Mouse (Mus musculus) midbrain, embryonic 16.5 days (tissue): Measurements from ENCODE around the gene Ces1e. TPM values are rescaled to one million over a fixed set of nuclear protein-coding genes. Genes with fewer than 3 reads are reported as not detected.
"Not testable (repeated sequence)": the region's sequence is repeated elsewhere in the genome, so short reads cannot be mapped to it uniquely, and the experiment has no call there.

Experiments
- ATAC-seq: fragments of 200-750 bp; cut with Nextera tagmentation; 2 replicates; pipeline ENCODE4 v1.8.0; 2017; ENCODE audit warnings: moderate TSS enrichment
- H3K27ac ChIP-seq: fragments of 300-500 bp; sonication (generic); 2 replicates; pipeline ENCODE4 v1.5.1; 2014; ENCODE audit warnings: mild to moderate bottlenecking, low read length, mixed read lengths
- H3K27me3 ChIP-seq: fragments of 300-500 bp; sonication (generic); 2 replicates; pipeline ENCODE4 v1.6.1; 2014; ENCODE audit warnings: low read depth, low read length, mixed read lengths; ENCODE audit not compliant: control insufficient read depth, insufficient read depth
- H3K36me3 ChIP-seq: fragments of 300-500 bp; sonication (generic); 2 replicates; pipeline ENCODE4 v1.6.1; 2014; ENCODE audit warnings: mild to moderate bottlenecking, low read length, moderate library complexity, mixed read lengths; ENCODE audit not compliant: control insufficient read depth, insufficient read depth
- H3K4me1 ChIP-seq: fragments of 300-500 bp; sonication (generic); 2 replicates; pipeline ENCODE4 v1.6.1; 2014; ENCODE audit warnings: mild to moderate bottlenecking, low read length, mixed read lengths; ENCODE audit not compliant: control insufficient read depth, insufficient read depth
- H3K4me2 ChIP-seq: fragments of 300-500 bp; sonication (generic); 2 replicates; pipeline ENCODE4 v1.6.1; 2014; ENCODE audit warnings: mild to moderate bottlenecking, low read length, mixed read lengths
- H3K4me3 ChIP-seq: fragments of 300-500 bp; sonication (generic); 2 replicates; pipeline ENCODE4 v1.5.1; 2014; ENCODE audit warnings: low read depth, mild to moderate bottlenecking, low read length, moderate library complexity, mixed read lengths
- H3K9ac ChIP-seq: fragments of 300-500 bp; sonication (generic); 2 replicates; pipeline ENCODE4 v1.6.1; 2014; ENCODE audit warnings: low read depth, low read length, mixed read lengths
- H3K9me3 ChIP-seq: fragments of 300-500 bp; sonication (generic); replicated peaks from 2 replicates; pipeline ENCODE4 v1.6.1; 2014; ENCODE audit warnings: mild to moderate bottlenecking, low read length, mixed read lengths; ENCODE audit not compliant: control insufficient read depth, poor library complexity, severe bottlenecking
- WGBS: fragments of 180-500 bp; shearing (Covaris S2); extraction: QIAGEN DNeasy Blood & Tissue Kit; methylation state at CpG from one replicate; pipeline ENCODE4 v1.1.7; 2014; 5-methylcytosine and 5-hydroxymethylcytosine counted together
- polyA plus RNA-seq: library from polyadenylated mRNA; unstranded; fragments of >200 nt; fragmentation: Nextera tagmentation; extraction: Ambion mirVana; gene quantifications from 2 replicates; pipeline ENCODE4 v1.2.1, GENCODE M21; 2015

Ces1e gene
- polyA plus RNA-seq, 1 experiment from 2014 or later: not detected

- H3K27ac ChIP-seq: no peak overlapping the region
- ATAC-seq: no peak
These were observed 6.3 kb upstream of the Ces1e start for GRCm38 (mm10) chr8:93235681-93236080.

GRCm38 (mm10) chr8:93234706-93235105 lies 5.3 kb upstream of the Ces1e start:
- Histone ChIP-seq H3K4me3 (no peak overlapping the region), H3K4me1 (no peaks in the 10 kb centered on the region), H3K27ac (no peak overlapping the region), H3K27me3 (no peaks in the 10 kb centered on the region), H3K36me3 (no peaks in the 10 kb centered on the region), H3K4me2 (no peak overlapping the region), H3K9me3 (no peaks in the 10 kb centered on the region), H3K9ac (no peak overlapping the region)
- ATAC-seq: no peak
- WGBS: 98% methylated on average over 1 of the region's 1 CpGs

More at GRCm38 (mm10) chr8:93235681-93236080, 6.3 kb upstream of the Ces1e start:
- no peak overlapping the region for H3K4me3 ChIP-seq
- no peaks in the 10 kb centered on the region for H3K9me3 ChIP-seq
- H3K27me3 ChIP-seq: no peaks in the 10 kb centered on the region
- H3K36me3 ChIP-seq: no peaks in the 10 kb centered on the region
- H3K4me1 ChIP-seq: no peaks in the 10 kb centered on the region
- H3K9ac ChIP-seq: no peak overlapping the region
- 69% methylated on average over 1 of the region's 1 CpGs for WGBS
- no peak overlapping the region for H3K4me2 ChIP-seq

GRCm38 (mm10) chr8:93234068-93234467 lies 4.6 kb upstream of the Ces1e start:
- H3K9me3 ChIP-seq: no peaks in the 10 kb centered on the region

GRCm38 (mm10) chr8:93228673-93229370 lies 597 bp downstream of the Ces1e start:
- H3K4me2 ChIP-seq: no peak overlapping the region
- no peak overlapping the region for H3K27ac ChIP-seq
- no peaks in the 10 kb centered on the region for H3K36me3 ChIP-seq
- WGBS: 66% methylated on average over 11 of the region's 11 CpGs
- H3K9ac ChIP-seq: no peak overlapping the region
- H3K4me3 ChIP-seq: no peak overlapping the region
- H3K27me3 ChIP-seq: no peaks in the 10 kb centered on the region
- ATAC-seq: no peak
- no peaks in the 10 kb centered on the region for H3K9me3 ChIP-seq
- H3K4me1 ChIP-seq: no peaks in the 10 kb centered on the region

More at GRCm38 (mm10) chr8:93234068-93234467, 4.6 kb upstream of the Ces1e start:
- Histone ChIP-seq H3K4me3 (no peak overlapping the region), H3K4me1 (no peaks in the 10 kb centered on the region), H3K27me3 (no peaks in the 10 kb centered on the region), H3K4me2 (no peak overlapping the region), H3K9ac (no peak overlapping the region), H3K27ac (no peak overlapping the region), H3K36me3 (no peaks in the 10 kb centered on the region)
- ATAC-seq: no peak
- WGBS: 91% methylated on average over 6 of the region's 6 CpGs

- 94% methylated on average over 1 of the region's 1 CpGs for WGBS
- not testable (repeated sequence) for H3K9me3 ChIP-seq, H3K9ac ChIP-seq, H3K4me2 ChIP-seq, H3K36me3 ChIP-seq, H3K27me3 ChIP-seq, H3K4me1 ChIP-seq, H3K27ac ChIP-seq, ATAC-seq, H3K4me3 ChIP-seq
These were observed 2.9 kb downstream of the Ces1e start for GRCm38 (mm10) chr8:93226471-93226870.

GRCm38 (mm10) chr8:93221896-93222295 lies 7.5 kb downstream of the Ces1e start:
- H3K4me3 ChIP-seq: no peak overlapping the region
- H3K4me2 ChIP-seq: no peak overlapping the region
- no peaks in the 10 kb centered on the region for H3K27me3 ChIP-seq
- no peak overlapping the region for H3K9ac ChIP-seq
- no peaks in the 10 kb centered on the region for H3K36me3 ChIP-seq
- H3K27ac ChIP-seq: no peak overlapping the region
- H3K9me3 ChIP-seq: no peaks in the 10 kb centered on the region
- H3K4me1 ChIP-seq: no peaks in the 10 kb centered on the region
- no peak for ATAC-seq
- WGBS: 86% methylated on average over 3 of the region's 3 CpGs

GRCm38 (mm10) chr8:93217867-93218266 lies 11.6 kb downstream of the Ces1e start:
- no peak for ATAC-seq
- H3K9me3 ChIP-seq: no peaks in the 10 kb centered on the region
- no peak overlapping the region for H3K4me2 ChIP-seq
- H3K4me1 ChIP-seq: no peaks in the 10 kb centered on the region
- H3K27ac ChIP-seq: no peak overlapping the region
- H3K4me3 ChIP-seq: no peak overlapping the region
- no peaks in the 10 kb centered on the region for H3K36me3 ChIP-seq
- H3K27me3 ChIP-seq: no peaks in the 10 kb centered on the region
- H3K9ac ChIP-seq: no peak overlapping the region
- WGBS: 78% methylated on average over 4 of the region's 4 CpGs

GRCm38 (mm10) chr8:93217375-93217774 lies 12.0 kb downstream of the Ces1e start:
- H3K9me3 ChIP-seq: no peaks in the 10 kb centered on the region
- no peak overlapping the region for H3K4me2 ChIP-seq
- H3K4me3 ChIP-seq: no peak overlapping the region
- 80% methylated on average over 1 of the region's 1 CpGs for WGBS
- H3K36me3 ChIP-seq: no peaks in the 10 kb centered on the region
- H3K27me3 ChIP-seq: no peaks in the 10 kb centered on the region
- H3K9ac ChIP-seq: no peak overlapping the region
- no peak for ATAC-seq
- no peak overlapping the region for H3K27ac ChIP-seq
- no peaks in the 10 kb centered on the region for H3K4me1 ChIP-seq

GRCm38 (mm10) chr8:93211091-93211490 lies 18.3 kb downstream of the Ces1e start:
- no peak overlapping the region for H3K4me2 ChIP-seq
- H3K4me1 ChIP-seq: no peaks in the 10 kb centered on the region
- H3K27ac ChIP-seq: no peak overlapping the region
- no peak for ATAC-seq
- no peaks in the 10 kb centered on the region for H3K36me3 ChIP-seq
- H3K27me3 ChIP-seq: no peaks in the 10 kb centered on the region
- H3K9me3 ChIP-seq: no peaks in the 10 kb centered on the region
- no peak overlapping the region for H3K4me3 ChIP-seq
- no peak overlapping the region for H3K9ac ChIP-seq
